Mouse (Mus musculus): ENCODE measurements around the gene Tas1r2. TPM values are rescaled to one million over a fixed set of nuclear protein-coding genes. Genes with fewer than 3 reads are reported as not detected.

The Tas1r2 gene
- total RNA-seq, 2 experiments from 2014 or later = not detected

GRCm38 (mm10) chr4:139643972-139644371 is 9.4 kb upstream of the Tas1r2 start:
- intact Hi-C loops (cut with DNase I) = loop anchor here (1.0 kb wide), 2 partner anchors 26 to 214 kb away; no protein-coding TSS in a partner anchor
- DNase-seq = peak; percentile 80
- TF ChIP-seq CTCF (IDR thresholded peaks at IDR 0.05) = peak; percentile 94
- H3K27ac ChIP-seq = no peak overlapping the region
- no peak overlapping the region for H3K4me3 ChIP-seq

GRCm38 (mm10) chr4:139646916-139647315 is 6.4 kb upstream of the Tas1r2 start:
- intact Hi-C loops (cut with DNase I) = no loop called here
- peak; percentile 28; the same call in 1 of the 2 replicates for TF ChIP-seq CTCF (IDR thresholded peaks at IDR 0.05)
- no peak for DNase-seq
- H3K27ac ChIP-seq = no peak overlapping the region
- H3K4me3 ChIP-seq = no peak overlapping the region

GRCm38 (mm10) chr4:139650086-139650743 is 3.1 kb upstream of the Tas1r2 start:
- no peak overlapping the region for H3K27ac ChIP-seq
- DNase-seq = no peak
- no peak for TF ChIP-seq CTCF (IDR thresholded peaks at IDR 0.05)
- H3K4me3 ChIP-seq = no peak overlapping the region
- intact Hi-C loops (cut with DNase I) = no loop called here

GRCm38 (mm10) chr4:139650907-139651306 is 2.4 kb upstream of the Tas1r2 start:
- DNase-seq = no peak
- Histone ChIP-seq H3K4me3 (no peak overlapping the region), H3K27ac (no peak overlapping the region)
- no peak for TF ChIP-seq CTCF (IDR thresholded peaks at IDR 0.05)
- intact Hi-C loops (cut with DNase I) = no loop called here

GRCm38 (mm10) chr4:139661897-139662296 is 8.6 kb downstream of the Tas1r2 start:
- H3K27ac ChIP-seq = no peak overlapping the region
- no peak for DNase-seq
- intact Hi-C loops (cut with DNase I) = no loop called here
- TF ChIP-seq CTCF (IDR thresholded peaks at IDR 0.05) = no peak
- no peak overlapping the region for H3K4me3 ChIP-seq

- Histone ChIP-seq H3K4me3 (no peak overlapping the region), H3K27ac (no peak overlapping the region)
- no peak for TF ChIP-seq CTCF (IDR thresholded peaks at IDR 0.05)
- intact Hi-C loops (cut with DNase I) = no loop called here
- DNase-seq = no peak
These were observed 14.3 kb downstream of the Tas1r2 start for GRCm38 (mm10) chr4:139667632-139668031.

- Histone ChIP-seq H3K4me3 (no peak overlapping the region), H3K27ac (no peak overlapping the region)
- TF ChIP-seq CTCF (IDR thresholded peaks at IDR 0.05) = peak; percentile 94
- intact Hi-C loops (cut with DNase I) = loop anchor here (1.0 kb wide), 1 partner anchor 26 kb away; no protein-coding TSS in a partner anchor
- peak; percentile 63 for DNase-seq
These were observed 16.5 kb downstream of the Tas1r2 start for GRCm38 (mm10) chr4:139669847-139670246.

GRCm38 (mm10) chr4:139675696-139676095 is 22.4 kb downstream of the Tas1r2 start:
- no peak overlapping the region for H3K4me3 ChIP-seq
- no peak for TF ChIP-seq CTCF (IDR thresholded peaks at IDR 0.05)
- DNase-seq = no peak
- intact Hi-C loops (cut with DNase I) = no loop called here
- H3K27ac ChIP-seq = no peak overlapping the region

- H3K27ac ChIP-seq = no peak overlapping the region
- intact Hi-C loops (cut with DNase I) = loop anchor here (1.0 kb wide), 1 partner anchor 174 kb away; no protein-coding TSS in a partner anchor
- no peak for TF ChIP-seq CTCF (IDR thresholded peaks at IDR 0.05)
- no peak for DNase-seq
- H3K4me3 ChIP-seq = no peak overlapping the region
These were observed 30.6 kb downstream of the Tas1r2 start for GRCm38 (mm10) chr4:139683728-139684638.

- TF ChIP-seq CTCF (IDR thresholded peaks at IDR 0.05) = peak; percentile 88
- intact Hi-C loops (cut with DNase I) = loop anchor here (1.0 kb wide), 1 partner anchor 174 kb away; no protein-coding TSS in a partner anchor
- peak; percentile 72 for DNase-seq
- no peak overlapping the region for H3K27ac ChIP-seq
- no peak overlapping the region for H3K4me3 ChIP-seq
These were observed 31.3 kb downstream of the Tas1r2 start for GRCm38 (mm10) chr4:139684639-139685017.

- no peak overlapping the region for H3K27ac ChIP-seq
- no peak overlapping the region for H3K4me3 ChIP-seq
- no peak for TF ChIP-seq CTCF (IDR thresholded peaks at IDR 0.05)
- no peak for DNase-seq
- intact Hi-C loops (cut with DNase I) = no loop called here
These were observed 34.7 kb downstream of the Tas1r2 start for GRCm38 (mm10) chr4:139688058-139688457.

- intact Hi-C loops (cut with DNase I) = no loop called here
- H3K27ac ChIP-seq = no peak overlapping the region
- no peak for TF ChIP-seq CTCF (IDR thresholded peaks at IDR 0.05)
- H3K4me3 ChIP-seq = no peak overlapping the region
- DNase-seq = peak; percentile 32
These were observed 36.4 kb downstream of the Tas1r2 start for GRCm38 (mm10) chr4:139689627-139690269.

- intact Hi-C loops (cut with DNase I) = no loop called here
- no peak for TF ChIP-seq CTCF (IDR thresholded peaks at IDR 0.05)
- no peak overlapping the region for H3K4me3 ChIP-seq
- no peak overlapping the region for H3K27ac ChIP-seq
- no peak for DNase-seq
These were observed 40.0 kb downstream of the Tas1r2 start for GRCm38 (mm10) chr4:139693315-139693714.

Measured in gastrocnemius, adult 2 months (tissue).